Comparison of ENCODE assay signal across 16 mouse cellular contexts in the genomic region with DNA sequence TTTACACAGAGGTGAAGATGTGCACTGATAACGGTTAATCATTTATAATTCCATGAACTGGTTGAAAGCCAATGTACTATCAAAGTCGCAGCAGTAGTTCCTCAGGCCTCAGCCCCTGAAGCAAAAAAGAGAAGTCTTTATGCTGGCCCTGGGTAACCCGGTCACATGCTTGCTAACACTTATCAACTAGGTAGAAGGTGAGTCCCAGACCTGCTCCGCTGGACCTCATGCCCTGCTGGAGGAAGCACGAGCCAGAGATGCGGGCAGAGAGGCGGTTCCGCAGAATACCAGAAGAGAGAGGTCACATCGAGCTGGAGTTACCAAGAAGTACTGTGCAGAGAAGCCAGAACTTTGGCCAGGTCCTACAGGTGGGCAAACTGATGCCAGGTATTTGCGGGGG.
"Had no signal": no experiment of that assay in that cellular context is flagged by ENCODE, and none has a peak within 500 bp of the region (broad histone marks: within the 10 kb centered on the region; RNA-seq: fewer than 3 reads in every experiment).

No protein-coding gene starts in this region.

- H3K4me2 ChIP-seq: liver, embryonic 13.5 days; lung, embryonic 15.5 days; midbrain, embryonic 11.5 days; midbrain, embryonic 15.5 days; neural tube, embryonic 12.5 days had no signal

- ATAC-seq: hindbrain, embryonic 16.5 days; inflammation-experienced regulatory T-cells, adult 6 months; intestine, postnatal 0 days; liver, postnatal 0 days; midbrain, embryonic 15.5 days had no signal

- H3K9me3 ChIP-seq: limb, embryonic 10.5 days; liver, embryonic 13.5 days; lung, embryonic 15.5 days; megakaryocyte, embryonic 14.5 days; midbrain, embryonic 15.5 days; neural tube, embryonic 12.5 days had no signal

- H3K36me3 ChIP-seq: limb, embryonic 10.5 days; liver, embryonic 13.5 days; lung, embryonic 15.5 days; midbrain, embryonic 15.5 days had no signal

- H3K4me1 ChIP-seq: liver, embryonic 13.5 days; megakaryocyte, embryonic 14.5 days had no signal

- H3K9ac ChIP-seq: liver, embryonic 13.5 days; liver, postnatal 0 days; lung, embryonic 15.5 days; midbrain, embryonic 15.5 days; neural tube, embryonic 12.5 days had no signal

- H3K27ac ChIP-seq: left cerebral cortex, adult 2 months; limb, embryonic 10.5 days; liver, embryonic 13.5 days; lung, embryonic 15.5 days; macrophage; midbrain, embryonic 15.5 days; neural tube, embryonic 12.5 days had no signal

- H3K4me3 ChIP-seq: left cerebral cortex, adult 2 months; limb, embryonic 10.5 days; liver, embryonic 13.5 days; lung, embryonic 15.5 days; megakaryocyte, embryonic 14.5 days; midbrain, embryonic 15.5 days; neural tube, embryonic 12.5 days had no signal

- DNase-seq: liver, embryonic 13.5 days; liver, postnatal 0 days; lung, postnatal 14 days; thymus, adult 18-20 months; thymus, postnatal 14 days had no signal

- H3K27me3 ChIP-seq: liver, embryonic 13.5 days; lung, embryonic 15.5 days; midbrain, embryonic 15.5 days; neural tube, embryonic 12.5 days had no signal
